In the genomic region with DNA sequence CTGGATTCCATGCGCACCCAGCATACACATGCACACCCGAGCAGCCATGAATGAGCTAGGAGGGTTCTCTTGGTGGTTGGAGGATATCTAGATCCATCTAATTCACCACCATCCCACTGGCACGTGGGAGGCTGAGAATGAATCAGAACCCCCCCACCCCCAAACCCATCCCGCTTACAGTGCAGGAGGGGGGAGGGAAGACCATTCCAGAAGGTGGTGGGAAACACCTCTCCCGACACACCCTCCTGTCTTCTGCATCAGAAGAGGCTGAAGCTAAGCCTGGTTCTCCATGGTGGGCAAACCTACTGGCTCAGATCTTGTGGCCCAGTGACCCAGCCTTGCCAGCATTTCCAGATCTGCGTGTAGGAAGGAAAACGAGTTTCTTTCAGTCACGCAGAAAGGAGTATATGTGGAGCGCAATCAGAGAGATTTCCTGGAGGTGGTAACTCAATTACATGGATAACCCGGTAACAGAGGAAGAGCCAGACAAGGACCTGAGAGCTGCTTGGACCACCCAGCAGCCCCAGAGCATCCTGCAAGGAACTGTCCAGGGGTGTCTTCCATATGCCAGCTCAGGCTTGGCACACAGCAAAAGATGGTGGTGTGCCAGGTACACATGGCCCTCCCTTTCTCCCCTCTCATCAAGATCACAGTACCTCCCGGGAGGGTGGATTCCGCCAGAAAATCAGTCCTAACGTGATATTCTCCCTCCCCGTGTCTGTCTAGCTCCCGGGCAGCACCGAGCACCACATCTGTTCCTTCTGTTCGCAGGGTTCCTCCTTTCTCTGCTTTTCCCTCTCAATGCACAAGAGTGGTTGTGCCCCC, we compare ENCODE assay signal across 11 mouse cellular contexts. TPM values are rescaled to one million over a fixed set of nuclear protein-coding genes. Genes with fewer than 3 reads are reported as not detected.
A peak's percentile ranks its signal among the peaks of the same experiment; 100 is the strongest.
DNase-seq lines count a peak whose midpoint lies in the region; ATAC-seq lines count a peak whose summit lies in the region.
"Had no signal": no experiment of that assay in that cellular context is flagged by ENCODE, and none has a peak within 500 bp of the region (broad histone marks: within the 10 kb centered on the region; RNA-seq: fewer than 3 reads in every experiment).

No protein-coding gene starts in this region.

- no peak overlapping the region for H3K27ac ChIP-seq in kidney, embryonic 16.5 days (ENCODE audit: low read length)
- no peak overlapping the region for H3K27ac ChIP-seq in heart, embryonic 14.5 days (replicated peaks in 1 of 2; ENCODE audit: control insufficient read depth in 1 of 2, insufficient read depth in 1 of 2, low read depth in 2 of 2, low read length in 2 of 2)
- H3K27ac ChIP-seq in midbrain, embryonic 11.5 days (ENCODE audit: low read depth, low read length), result no peak overlapping the region

- H3K9me3 ChIP-seq in kidney, embryonic 16.5 days (ENCODE audit: low read length), result no peaks in the 10 kb centered on the region
- no peaks in the 10 kb centered on the region for H3K9me3 ChIP-seq in heart, embryonic 14.5 days (ENCODE audit: control insufficient read depth, low read length)
- H3K9me3 ChIP-seq in midbrain, embryonic 11.5 days (ENCODE audit: control insufficient read depth, low read length), result no peaks in the 10 kb centered on the region

- H3K4me1 ChIP-seq in kidney, embryonic 16.5 days (ENCODE audit: insufficient read depth, low read length), result peaks cover 14% of the 10 kb centered on the region; the same call in 1 of the 2 replicates
- peaks cover 0 to 19% of the 10 kb centered on the region in 2 experiments; a peak in 1 of 4 replicates for H3K4me1 ChIP-seq in heart, embryonic 14.5 days (ENCODE audit: control insufficient read depth in 2 of 2, insufficient read depth in 2 of 2, low read length in 2 of 2)
- H3K4me1 ChIP-seq in midbrain, embryonic 11.5 days (ENCODE audit: control insufficient read depth, insufficient read depth, low read length), result peaks cover 9% of the 10 kb centered on the region

- peaks cover 69% of the 10 kb centered on the region for H3K27me3 ChIP-seq in kidney, embryonic 16.5 days (ENCODE audit: insufficient read depth, low read length)
- peaks cover 62% of the 10 kb centered on the region for H3K27me3 ChIP-seq in heart, embryonic 14.5 days (ENCODE audit: control insufficient read depth, insufficient read depth, low read length)
- peaks cover 45% of the 10 kb centered on the region for H3K27me3 ChIP-seq in midbrain, embryonic 11.5 days (ENCODE audit: control insufficient read depth, insufficient read depth, low read length)

- H3K36me3 ChIP-seq in kidney, embryonic 16.5 days (ENCODE audit: insufficient read depth, low read length), result no peaks in the 10 kb centered on the region
- H3K36me3 ChIP-seq in heart, embryonic 14.5 days (ENCODE audit: control insufficient read depth, insufficient read depth, low read length), result peaks cover 5% of the 10 kb centered on the region; the same call in 1 of the 2 replicates
- H3K36me3 ChIP-seq in midbrain, embryonic 11.5 days (ENCODE audit: control insufficient read depth, insufficient read depth, low read length), result no peaks in the 10 kb centered on the region

- H3K9ac ChIP-seq in kidney, embryonic 16.5 days (replicated peaks; ENCODE audit: low read length), result no peak overlapping the region
- peak overlapping the region; percentile 75; the same call in 1 of the 2 replicates for H3K9ac ChIP-seq in heart, embryonic 14.5 days (ENCODE audit: low read length)
- no peak overlapping the region for H3K9ac ChIP-seq in midbrain, embryonic 11.5 days (ENCODE audit: low read length)
- H3K9ac ChIP-seq: liver, postnatal 0 days had no signal

- no peak for DNase-seq in kidney, adult 11 months
- DNase-seq in cerebellum, adult 9-11 months, result peak; percentile 83
- no peak for DNase-seq in midbrain, embryonic 11.5 days (ENCODE audit: low spot score, missing footprints)
- no peak for DNase-seq in urinary bladder, postnatal 10 days (ENCODE audit: low spot score)
- no peak for DNase-seq in gastrocnemius, postnatal 25 days
- no peak for DNase-seq in embryo, embryonic 10 days (ENCODE audit: low spot score)
- DNase-seq: liver, postnatal 0 days had no signal

- H3K4me3 ChIP-seq in kidney, embryonic 16.5 days (ENCODE audit: low read length), result peak overlapping the region; percentile 74; the same call in 1 of the 2 replicates
- H3K4me3 ChIP-seq in heart, embryonic 14.5 days (ENCODE audit: control insufficient read depth in 1 of 2, insufficient read depth in 1 of 2, low read depth in 1 of 2, low read length in 2 of 2), result peak overlapping the region; percentile 63 to 68; a peak in 3 of 4 replicates
- peak overlapping the region; percentile 66 for H3K4me3 ChIP-seq in midbrain, embryonic 11.5 days (ENCODE audit: low read depth, low read length)

- 78% methylated on average over 17 of the region's 17 CpGs for WGBS in kidney, embryonic 16.5 days
- WGBS in heart, embryonic 14.5 days, result 75% methylated on average over 17 of the region's 17 CpGs
- 80% methylated on average over 17 of the region's 17 CpGs for WGBS in midbrain, embryonic 11.5 days

- ATAC-seq in kidney, embryonic 16.5 days (ENCODE audit: low FRiP score, low TSS enrichment), result no peak
- no peak for ATAC-seq in heart, embryonic 14.5 days (ENCODE audit: insufficient number of reproducible peaks, insufficient read depth, low FRiP score, low read depth)
- no peak for ATAC-seq in midbrain, embryonic 11.5 days (ENCODE audit: low FRiP score)
- ATAC-seq: liver, postnatal 0 days had no signal

- peak overlapping the region; percentile 98 for H3K4me2 ChIP-seq in kidney, embryonic 16.5 days (replicated peaks; ENCODE audit: low read depth, low read length)
- H3K4me2 ChIP-seq in heart, embryonic 14.5 days (ENCODE audit: low read length), result peak overlapping the region; percentile 96
- H3K4me2 ChIP-seq in midbrain, embryonic 11.5 days, result peak overlapping the region; percentile 90

RNA-seq across cellular contexts. Expression of gene Cbfa2t3, which starts 23.1 kb away (rescaled TPM):
- polyA plus RNA-seq in kidney, embryonic 16.5 days (2015; fragmentation: Nextera tagmentation; extraction: Ambion mirVana), result 3.5 and 4.5 TPM in 2 replicates
- 4.2 and 6.2 TPM in 2 replicates for polyA plus RNA-seq in heart, embryonic 14.5 days (2014; fragmentation: Nextera tagmentation; extraction: Ambion mirVana)
- polyA plus RNA-seq in midbrain, embryonic 11.5 days (2014; fragmentation: Nextera tagmentation; extraction: Ambion mirVana), result 6.1 and 6.4 TPM in 2 replicates
- total RNA-seq in gastrocnemius, postnatal 25 days (2021), result 10 to 100 TPM; 19.0 to 27.8 TPM

RNA-seq across cellular contexts. Expression of gene Pabpn1l, which starts 53.3 kb away (rescaled TPM):
- 0.15 and 0.19 TPM in 2 replicates for polyA plus RNA-seq in kidney, embryonic 16.5 days (2015; fragmentation: Nextera tagmentation; extraction: Ambion mirVana)
- polyA plus RNA-seq in heart, embryonic 14.5 days (2014; fragmentation: Nextera tagmentation; extraction: Ambion mirVana), result not detected in 2 replicates
- not detected in 2 replicates for polyA plus RNA-seq in midbrain, embryonic 11.5 days (2014; fragmentation: Nextera tagmentation; extraction: Ambion mirVana)
- not detected for total RNA-seq in gastrocnemius, postnatal 25 days (2021)
- total RNA-seq: common myeloid progenitor, adult 5-6 weeks; ES-E14 had no signal
- polyA plus RNA-seq: liver, postnatal 0 days had no signal
